Mouse (Mus musculus) liver (tissue): ENCODE data around the gene Rhbdf2.

Experiments used
- DNase-seq: peaks from one replicate; pipeline ENCODE4 v3.0.0-alpha.2; 2020; ENCODE audit warnings: mixed read lengths

Rhbdf2 gene

GRCm38 (mm10) chr11:116581376-116581814, 45.4 kb downstream of the Rhbdf2 start, which contains the start of gene Ube2o:
TSS of gene Ube2o (minus strand) at chr11:116581447.
- DNase-seq, result peak; percentile 95

- peak; percentile 86 for DNase-seq
Observed at GRCm38 (mm10) chr11:116580711-116581375, 46.0 kb downstream of the Rhbdf2 start.

- DNase-seq, result peak; percentile 70
Observed at GRCm38 (mm10) chr11:116580031-116580652, 46.7 kb downstream of the Rhbdf2 start.

GRCm38 (mm10) chr11:116579280-116579679, 47.5 kb downstream of the Rhbdf2 start:
- no peak for DNase-seq

GRCm38 (mm10) chr11:116575396-116575795, 51.4 kb downstream of the Rhbdf2 start:
- DNase-seq, result peak; percentile 55

- no peak for DNase-seq
Observed at GRCm38 (mm10) chr11:116574982-116575381, 51.8 kb downstream of the Rhbdf2 start.

- peak; percentile 50 for DNase-seq
Observed at GRCm38 (mm10) chr11:116574486-116574885, 52.3 kb downstream of the Rhbdf2 start.

GRCm38 (mm10) chr11:116572756-116573543, 53.9 kb downstream of the Rhbdf2 start:
- DNase-seq, result peak; percentile 86

- DNase-seq, result peak; percentile 88
Observed at GRCm38 (mm10) chr11:116571767-116572679, 54.8 kb downstream of the Rhbdf2 start.

GRCm38 (mm10) chr11:116570821-116571220, 56.0 kb downstream of the Rhbdf2 start:
- no peak for DNase-seq

GRCm38 (mm10) chr11:116567531-116567930, 59.3 kb downstream of the Rhbdf2 start:
- no peak for DNase-seq

- DNase-seq, result no peak
Observed at GRCm38 (mm10) chr11:116565283-116566041, 61.4 kb downstream of the Rhbdf2 start.

- DNase-seq, result no peak
Observed at GRCm38 (mm10) chr11:116556308-116556707, 70.5 kb downstream of the Rhbdf2 start.

GRCm38 (mm10) chr11:116555572-116555971, 71.2 kb downstream of the Rhbdf2 start:
- no peak for DNase-seq

- DNase-seq, result peak; percentile 54
Observed at GRCm38 (mm10) chr11:116554171-116554878, 72.5 kb downstream of the Rhbdf2 start.

- no peak for DNase-seq
Observed at GRCm38 (mm10) chr11:116552194-116552593, 74.6 kb downstream of the Rhbdf2 start.

GRCm38 (mm10) chr11:116550748-116551147, 76.1 kb downstream of the Rhbdf2 start:
- DNase-seq, result no peak

GRCm38 (mm10) chr11:116549273-116550038, 77.4 kb downstream of the Rhbdf2 start:
- DNase-seq, result peak; percentile 81

- DNase-seq, result no peak
Observed at GRCm38 (mm10) chr11:116548780-116549179, 78.0 kb downstream of the Rhbdf2 start.
